Mouse (Mus musculus): Measurements from ENCODE around the gene Plpp3. TPM values are rescaled to one million over a fixed set of nuclear protein-coding genes. Genes with fewer than 3 reads are reported as not detected.

Plpp3 gene
- 50.2 and 56.3 TPM in 2 replicates for polyA plus RNA-seq (2015; fragmentation: Nextera tagmentation; extraction: Ambion mirVana)

DNA sequence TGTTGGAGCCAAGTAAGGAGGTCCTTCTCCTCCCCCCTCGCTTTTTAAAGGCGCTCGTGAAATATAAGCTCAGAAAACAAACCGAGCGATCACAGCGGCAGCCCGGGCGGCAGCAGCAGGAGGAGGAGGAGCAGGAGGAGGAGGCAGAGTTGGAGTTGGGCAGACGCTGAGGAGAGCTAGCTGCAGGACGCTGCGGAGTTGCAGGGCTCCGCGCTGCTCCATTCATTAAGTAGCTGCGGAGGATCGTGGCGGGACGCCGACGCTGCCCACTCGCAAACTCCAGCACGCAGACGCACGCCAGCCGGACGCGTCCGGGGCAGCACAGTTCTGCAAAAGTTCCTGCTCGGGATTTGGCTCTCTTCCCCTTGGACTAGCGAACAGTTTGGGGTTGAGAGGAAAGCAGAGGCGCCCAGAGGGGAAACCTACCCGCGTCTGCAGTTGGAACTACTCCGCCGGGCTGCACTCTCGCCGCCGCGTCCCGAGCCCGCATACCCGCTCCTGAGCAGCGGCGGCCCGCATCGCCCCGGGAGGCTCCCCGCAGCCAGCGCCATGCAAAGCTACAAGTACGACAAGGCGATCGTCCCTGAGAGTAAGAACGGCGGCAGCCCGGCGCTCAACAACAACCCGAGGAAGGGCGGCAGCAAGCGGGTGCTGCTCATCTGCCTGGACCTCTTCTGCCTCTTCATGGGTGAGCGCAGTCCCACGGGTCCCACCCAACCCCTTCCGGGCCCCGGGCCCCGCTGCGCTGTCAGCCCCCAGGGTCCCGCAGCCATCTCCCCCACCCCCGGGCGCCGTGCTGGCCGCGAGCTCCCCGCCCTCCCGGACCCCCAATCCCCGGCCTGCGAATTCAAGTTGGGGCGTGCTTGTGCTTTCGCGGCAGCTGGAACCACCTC, at the start of gene Plpp3:
TSS of gene Plpp3 (plus strand) at position 72 of the 893 bp plus-strand sequence.

DNA sequence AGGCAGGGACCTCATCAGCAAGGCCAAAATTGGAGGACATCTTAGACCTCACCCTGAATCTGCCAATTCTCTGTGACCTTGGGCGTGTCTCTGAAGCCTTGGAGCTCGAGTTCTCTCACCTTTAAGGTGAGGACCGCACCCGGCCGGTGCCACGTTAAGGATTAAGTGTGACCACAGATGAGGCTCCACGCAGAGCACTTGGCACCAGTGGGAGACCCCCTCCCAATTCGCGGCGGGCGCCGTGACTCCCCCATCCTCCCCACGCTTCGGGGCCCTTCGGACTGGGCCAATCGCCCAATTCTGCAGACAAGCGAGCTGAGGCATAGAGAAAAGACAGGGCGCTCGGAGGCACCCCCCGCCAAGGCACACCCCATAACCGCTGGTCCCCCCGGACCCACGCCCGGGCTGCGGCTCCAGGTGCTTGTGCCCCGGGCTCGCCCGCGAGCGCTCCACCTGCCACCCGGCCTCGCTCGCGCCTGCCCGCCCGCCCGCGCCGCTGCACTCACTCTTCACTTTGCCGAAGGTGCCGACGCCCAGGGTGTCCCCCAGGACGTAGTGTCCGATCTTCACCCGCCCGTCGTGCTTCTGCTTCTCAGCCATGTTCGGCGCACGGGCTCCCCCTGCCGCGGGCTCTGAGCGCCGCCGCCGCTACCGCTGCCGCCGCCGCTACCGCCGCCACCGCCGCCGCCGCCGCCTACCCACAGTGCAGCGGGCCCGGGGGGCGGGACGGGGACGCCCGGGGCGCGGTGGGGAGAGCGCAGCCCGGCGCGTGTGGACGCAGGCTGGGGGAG, 47.8 kb upstream of the Plpp3 start, which contains the start of gene Prkaa2:
TSS of gene Prkaa2 (minus strand) at position 692 of the 791 bp plus-strand sequence.

Other genes starting within 250 kb of the Plpp3 start
- gene Fyb2, start 243.9 kb upstream of the Plpp3 start, polyA plus RNA-seq (2015; fragmentation: Nextera tagmentation; extraction: Ambion mirVana), result 0.06 and 0.16 TPM in 2 replicates
- 20.0 and 33.0 TPM in 2 replicates for gene Prkaa2, start 47.5 kb upstream of the Plpp3 start, polyA plus RNA-seq (2015; fragmentation: Nextera tagmentation; extraction: Ambion mirVana)